Mouse (Mus musculus): ENCODE measurements around the gene Cryz. TPM values are rescaled to one million over a fixed set of nuclear protein-coding genes. Genes with fewer than 3 reads are reported as not detected.

Cryz gene
- polyA plus RNA-seq (2014; fragmentation: Illumina TruSeq; extraction: RNeasy Lipid Tissue Mini Kit (QIAGEN cat#74804); ENCODE audit: low replicate concordance) = 2.7 TPM

GRCm38 (mm10) chr3:154596488-154596933 is at the start of gene Cryz:
TSS of gene Cryz (plus strand) at chr3:154596711.

GRCm38 (mm10) chr3:154596934-154597554 is 533 bp downstream of the Cryz start, which contains the start of gene Tyw3:
TSS of gene Tyw3 (minus strand) at chr3:154597104.

GRCm38 (mm10) chr3:154663545-154663944 is 67.0 kb downstream of the Cryz start, which contains the start of gene Erich3:
TSS of gene Erich3 (plus strand) at chr3:154663859.

Other genes starting within 250 kb of the Cryz start
- gene Tyw3, start 393 bp downstream of the Cryz start, polyA plus RNA-seq (2014; fragmentation: Illumina TruSeq; extraction: RNeasy Lipid Tissue Mini Kit (QIAGEN cat#74804); ENCODE audit: low replicate concordance) = 1.4 TPM
- gene Erich3, start 67.1 kb downstream of the Cryz start, polyA plus RNA-seq (2014; fragmentation: Illumina TruSeq; extraction: RNeasy Lipid Tissue Mini Kit (QIAGEN cat#74804); ENCODE audit: low replicate concordance) = 0.15 TPM

Data from small intestine, adult 10 weeks (tissue).